Mouse (Mus musculus): ENCODE data around the gene Zscan12. TPM values are rescaled to one million over a fixed set of nuclear protein-coding genes. Genes with fewer than 3 reads are reported as not detected.

Gene Zscan12
- total and polyA plus RNA-seq, 2 experiments from 2014 or later = 8.1 to 11.5 TPM

- WGBS = 76% methylated on average over 14 of the region's 15 CpGs
- no peak for DNase-seq
- no peak for ATAC-seq
- no peaks in the 10 kb centered on the region for H3K36me3 ChIP-seq (ENCODE audit: insufficient read depth)
- no peaks in the 10 kb centered on the region for H3K4me1 ChIP-seq (ENCODE audit: insufficient read depth)
- TF ChIP-seq CTCF (IDR thresholded peaks at IDR 0.05; ENCODE audit: low read depth) = no peak
- no peak overlapping the region for H3K4me2 ChIP-seq (ENCODE audit: low read depth)
- H3K9me3 ChIP-seq (ENCODE audit: low read length) = no peaks in the 10 kb centered on the region
- H3K27ac ChIP-seq (ENCODE audit: low read depth, low read length) = no peak overlapping the region
- H3K4me3 ChIP-seq (ENCODE audit: low read depth, low read length) = no peak overlapping the region
- no peak overlapping the region for H3K9ac ChIP-seq
- H3K27me3 ChIP-seq (ENCODE audit: insufficient read depth, low read length) = no peaks in the 10 kb centered on the region
Measured at GRCm38 (mm10) chr13:21414231-21415212, 51.9 kb downstream of the Zscan12 start.

GRCm38 (mm10) chr13:21415266-21415665 lies 52.6 kb downstream of the Zscan12 start:
- Histone ChIP-seq H3K9ac (no peak overlapping the region), H3K4me1 (ENCODE audit: insufficient read depth) (no peaks in the 10 kb centered on the region), H3K4me3 (ENCODE audit: low read depth, low read length) (no peak overlapping the region), H3K27ac (ENCODE audit: low read depth, low read length) (no peak overlapping the region), H3K4me2 (ENCODE audit: low read depth) (no peak overlapping the region), H3K27me3 (ENCODE audit: insufficient read depth, low read length) (no peaks in the 10 kb centered on the region), H3K9me3 (ENCODE audit: low read length) (no peaks in the 10 kb centered on the region), H3K36me3 (ENCODE audit: insufficient read depth) (no peaks in the 10 kb centered on the region)
- DNase-seq = no peak
- no peak for ATAC-seq
- no peak for TF ChIP-seq CTCF (IDR thresholded peaks at IDR 0.05; ENCODE audit: low read depth)
- 84% methylated on average over 4 of the region's 4 CpGs for WGBS

- H3K4me3 ChIP-seq (ENCODE audit: low read depth, low read length) = no peak overlapping the region
- H3K36me3 ChIP-seq (ENCODE audit: insufficient read depth) = no peaks in the 10 kb centered on the region
- ATAC-seq (no peak), DNase-seq (no peak)
- H3K27ac ChIP-seq (ENCODE audit: low read depth, low read length) = no peak overlapping the region
- H3K4me1 ChIP-seq (ENCODE audit: insufficient read depth) = no peaks in the 10 kb centered on the region
- no peak for TF ChIP-seq CTCF (IDR thresholded peaks at IDR 0.05; ENCODE audit: low read depth)
- WGBS = 91% methylated on average over 2 of the region's 2 CpGs
- H3K9ac ChIP-seq = no peak overlapping the region
- H3K9me3 ChIP-seq (ENCODE audit: low read length) = no peaks in the 10 kb centered on the region
- H3K27me3 ChIP-seq (ENCODE audit: insufficient read depth, low read length) = no peaks in the 10 kb centered on the region
- no peak overlapping the region for H3K4me2 ChIP-seq (ENCODE audit: low read depth)
Measured at GRCm38 (mm10) chr13:21415750-21416149, 53.1 kb downstream of the Zscan12 start.

GRCm38 (mm10) chr13:21417298-21418010 lies 54.8 kb downstream of the Zscan12 start:
- Histone ChIP-seq H3K27ac (ENCODE audit: low read depth, low read length) (no peak overlapping the region), H3K9ac (no peak overlapping the region), H3K4me1 (ENCODE audit: insufficient read depth) (no peaks in the 10 kb centered on the region), H3K4me2 (ENCODE audit: low read depth) (no peak overlapping the region), H3K36me3 (ENCODE audit: insufficient read depth) (no peaks in the 10 kb centered on the region), H3K9me3 (ENCODE audit: low read length) (no peaks in the 10 kb centered on the region), H3K4me3 (ENCODE audit: low read depth, low read length) (no peak overlapping the region), H3K27me3 (ENCODE audit: insufficient read depth, low read length) (no peaks in the 10 kb centered on the region)
- 78% methylated on average over 6 of the region's 6 CpGs for WGBS
- DNase-seq = no peak
- TF ChIP-seq CTCF (IDR thresholded peaks at IDR 0.05; ENCODE audit: low read depth) = no peak
- no peak for ATAC-seq

- H3K27ac ChIP-seq (ENCODE audit: low read depth, low read length) = no peak overlapping the region
- no peak overlapping the region for H3K4me2 ChIP-seq (ENCODE audit: low read depth)
- no peaks in the 10 kb centered on the region for H3K27me3 ChIP-seq (ENCODE audit: insufficient read depth, low read length)
- 72% methylated on average over 6 of the region's 6 CpGs for WGBS
- no peaks in the 10 kb centered on the region for H3K4me1 ChIP-seq (ENCODE audit: insufficient read depth)
- ATAC-seq = no peak
- H3K4me3 ChIP-seq (ENCODE audit: low read depth, low read length) = no peak overlapping the region
- no peak for TF ChIP-seq CTCF (IDR thresholded peaks at IDR 0.05; ENCODE audit: low read depth)
- H3K9ac ChIP-seq = no peak overlapping the region
- H3K36me3 ChIP-seq (ENCODE audit: insufficient read depth) = no peaks in the 10 kb centered on the region
- no peak for DNase-seq
- H3K9me3 ChIP-seq (ENCODE audit: low read length) = no peaks in the 10 kb centered on the region
Measured at GRCm38 (mm10) chr13:21418865-21419264, 56.2 kb downstream of the Zscan12 start.

Small RNA genes lying within 50 kb of the gene (microRNA-seq; reads per million reads assigned to microRNA genes)
- gene Mir6942 = 0.24 to 0.77 reads per million in 2 experiments

Other genes with a start within 250 kb of the Zscan12 start
- gene Olfr263, start 233.2 kb upstream of the Zscan12 start, total RNA-seq (2014; rRNA removed) = not detected in 2 replicates
- gene Olfr263, start 233.2 kb upstream of the Zscan12 start, polyA plus RNA-seq (2015; fragmentation: Nextera tagmentation; extraction: Ambion mirVana) = not detected in 2 replicates
- gene Olfr1368, start 217.0 kb upstream of the Zscan12 start, total RNA-seq (2014; rRNA removed) = not detected in 2 replicates
- not detected in 2 replicates for gene Olfr1368, start 217.0 kb upstream of the Zscan12 start, polyA plus RNA-seq (2015; fragmentation: Nextera tagmentation; extraction: Ambion mirVana)
- 81.7 and 90.9 TPM in 2 replicates for gene Trim27, start 183.4 kb upstream of the Zscan12 start, total RNA-seq (2014; rRNA removed)
- gene Trim27, start 183.4 kb upstream of the Zscan12 start, polyA plus RNA-seq (2015; fragmentation: Nextera tagmentation; extraction: Ambion mirVana) = 72.7 and 85.3 TPM in 2 replicates
- gene Gpx5, start 70.1 kb upstream of the Zscan12 start, total RNA-seq (2014; rRNA removed) = not detected in 2 replicates
- gene Gpx5, start 70.1 kb upstream of the Zscan12 start, polyA plus RNA-seq (2015; fragmentation: Nextera tagmentation; extraction: Ambion mirVana) = not detected in 2 replicates
- 0.15 TPM in 1 of 2 replicates, not detected in the other for gene Gpx6, start 50.7 kb upstream of the Zscan12 start, total RNA-seq (2014; rRNA removed)
- gene Gpx6, start 50.7 kb upstream of the Zscan12 start, polyA plus RNA-seq (2015; fragmentation: Nextera tagmentation; extraction: Ambion mirVana) = 0.11 and 0.14 TPM in 2 replicates
- not detected in 2 replicates for gene Olfr1367, start 15.9 kb upstream of the Zscan12 start, total RNA-seq (2014; rRNA removed)
- not detected in 2 replicates for gene Olfr1367, start 15.9 kb upstream of the Zscan12 start, polyA plus RNA-seq (2015; fragmentation: Nextera tagmentation; extraction: Ambion mirVana)
- gene Zkscan3, start 39.9 kb downstream of the Zscan12 start, total RNA-seq (2014; rRNA removed) = 51.8 and 54.0 TPM in 2 replicates
- gene Zkscan3, start 39.9 kb downstream of the Zscan12 start, polyA plus RNA-seq (2015; fragmentation: Nextera tagmentation; extraction: Ambion mirVana) = 42.2 and 45.6 TPM in 2 replicates
- gene Pgbd1, start 78.2 kb downstream of the Zscan12 start, total RNA-seq (2014; rRNA removed) = 2.3 and 4.7 TPM in 2 replicates
- 0.83 and 1.5 TPM in 2 replicates for gene Pgbd1, start 78.2 kb downstream of the Zscan12 start, polyA plus RNA-seq (2015; fragmentation: Nextera tagmentation; extraction: Ambion mirVana)
- 25.2 and 27.1 TPM in 2 replicates for gene Zscan26, start 90.9 kb downstream of the Zscan12 start, total RNA-seq (2014; rRNA removed)
- 10.9 and 16.7 TPM in 2 replicates for gene Zscan26, start 90.9 kb downstream of the Zscan12 start, polyA plus RNA-seq (2015; fragmentation: Nextera tagmentation; extraction: Ambion mirVana)
- 0.69 and 1.3 TPM in 2 replicates for gene Nkapl, start 105.7 kb downstream of the Zscan12 start, total RNA-seq (2014; rRNA removed)
- gene Nkapl, start 105.7 kb downstream of the Zscan12 start, polyA plus RNA-seq (2015; fragmentation: Nextera tagmentation; extraction: Ambion mirVana) = 1.8 and 2.7 TPM in 2 replicates
- gene Zkscan4, start 116.1 kb downstream of the Zscan12 start, total RNA-seq (2014; rRNA removed) = 8.9 and 9.3 TPM in 2 replicates
- gene Zkscan4, start 116.1 kb downstream of the Zscan12 start, polyA plus RNA-seq (2015; fragmentation: Nextera tagmentation; extraction: Ambion mirVana) = 4.2 and 6.1 TPM in 2 replicates
- 1.5 TPM in 1 of 2 replicates, not detected in the other for gene Gm10065, start 116.6 kb downstream of the Zscan12 start, total RNA-seq (2014; rRNA removed)
- not detected in 2 replicates for gene Gm10065, start 116.6 kb downstream of the Zscan12 start, polyA plus RNA-seq (2015; fragmentation: Nextera tagmentation; extraction: Ambion mirVana)
- 0.14 and 0.31 TPM in 2 replicates for gene AK157302, start 132.4 kb downstream of the Zscan12 start, total RNA-seq (2014; rRNA removed)
- gene AK157302, start 132.4 kb downstream of the Zscan12 start, polyA plus RNA-seq (2015; fragmentation: Nextera tagmentation; extraction: Ambion mirVana) = 0.42 and 0.54 TPM in 2 replicates
- 5.9 and 7.1 TPM in 2 replicates for gene Gm11273, start 138.6 kb downstream of the Zscan12 start, total RNA-seq (2014; rRNA removed)
- gene Gm11273, start 138.6 kb downstream of the Zscan12 start, polyA plus RNA-seq (2015; fragmentation: Nextera tagmentation; extraction: Ambion mirVana) = 5.8 and 11.0 TPM in 2 replicates
- 7.8 and 9.5 TPM in 2 replicates for gene Zkscan8, start 168.3 kb downstream of the Zscan12 start, total RNA-seq (2014; rRNA removed)
- 1.3 and 2.2 TPM in 2 replicates for gene Zkscan8, start 168.3 kb downstream of the Zscan12 start, polyA plus RNA-seq (2015; fragmentation: Nextera tagmentation; extraction: Ambion mirVana)
- not detected in 2 replicates for gene Olfr1366, start 180.0 kb downstream of the Zscan12 start, total RNA-seq (2014; rRNA removed)
- gene Olfr1366, start 180.0 kb downstream of the Zscan12 start, polyA plus RNA-seq (2015; fragmentation: Nextera tagmentation; extraction: Ambion mirVana) = 0.15 TPM in 2 replicates
- not detected in 2 replicates for gene Olfr1535, start 197.1 kb downstream of the Zscan12 start, total RNA-seq (2014; rRNA removed)
- 0.06 and 0.07 TPM in 2 replicates for gene Olfr1535, start 197.1 kb downstream of the Zscan12 start, polyA plus RNA-seq (2015; fragmentation: Nextera tagmentation; extraction: Ambion mirVana)
- gene Olfr1364, start 218.9 kb downstream of the Zscan12 start, total RNA-seq (2014; rRNA removed) = not detected in 2 replicates
- not detected in 2 replicates for gene Olfr1364, start 218.9 kb downstream of the Zscan12 start, polyA plus RNA-seq (2015; fragmentation: Nextera tagmentation; extraction: Ambion mirVana)